Mouse (Mus musculus) heart, postnatal 36 days (tissue): ENCODE data around the gene Elmo1. TPM values are rescaled to one million over a fixed set of nuclear protein-coding genes. Genes with fewer than 3 reads are reported as not detected.

Experiments used
- DNase-seq, 2 experiments: peaks; one replicate each; pipeline ENCODE4 v3.0.0; 2021 to 2022
- intact Hi-C: fragments of 180-260 bp; cut with DNase I; formaldehyde crosslinking; loops from one replicate; pipeline ENCODE4 v1.15.1; 2025
- total RNA-seq, 2 experiments: library from RNA; stranded (reverse); gene quantifications; 2 replicates each; pipeline ENCODE4 v1.2.3; 2021

Elmo1 gene
- total RNA-seq, 2 experiments from 2014 or later, result 8.5 to 11.2 TPM

DNA sequence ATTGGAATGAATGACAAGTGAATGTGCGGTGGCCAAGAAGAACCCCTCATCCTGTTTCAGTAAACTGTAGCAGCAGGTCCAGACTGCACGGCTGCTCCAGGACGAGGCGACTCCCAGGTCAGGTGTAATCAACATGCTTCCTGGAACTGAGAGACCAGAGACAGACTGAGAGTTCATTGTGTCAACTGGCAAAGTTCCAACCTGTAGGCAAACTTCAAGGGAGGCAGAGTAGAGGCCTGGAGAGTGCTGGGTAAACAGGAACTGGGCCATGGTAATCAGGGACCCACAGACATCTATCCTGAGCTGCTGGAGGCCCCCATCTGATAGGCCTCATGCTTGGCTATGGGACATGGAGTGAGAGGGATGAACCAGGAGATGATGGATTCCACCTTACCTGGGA is 57.3 kb downstream of the Elmo1 start:
- intact Hi-C loops, result no loop called here
- DNase-seq, result no peak

DNA sequence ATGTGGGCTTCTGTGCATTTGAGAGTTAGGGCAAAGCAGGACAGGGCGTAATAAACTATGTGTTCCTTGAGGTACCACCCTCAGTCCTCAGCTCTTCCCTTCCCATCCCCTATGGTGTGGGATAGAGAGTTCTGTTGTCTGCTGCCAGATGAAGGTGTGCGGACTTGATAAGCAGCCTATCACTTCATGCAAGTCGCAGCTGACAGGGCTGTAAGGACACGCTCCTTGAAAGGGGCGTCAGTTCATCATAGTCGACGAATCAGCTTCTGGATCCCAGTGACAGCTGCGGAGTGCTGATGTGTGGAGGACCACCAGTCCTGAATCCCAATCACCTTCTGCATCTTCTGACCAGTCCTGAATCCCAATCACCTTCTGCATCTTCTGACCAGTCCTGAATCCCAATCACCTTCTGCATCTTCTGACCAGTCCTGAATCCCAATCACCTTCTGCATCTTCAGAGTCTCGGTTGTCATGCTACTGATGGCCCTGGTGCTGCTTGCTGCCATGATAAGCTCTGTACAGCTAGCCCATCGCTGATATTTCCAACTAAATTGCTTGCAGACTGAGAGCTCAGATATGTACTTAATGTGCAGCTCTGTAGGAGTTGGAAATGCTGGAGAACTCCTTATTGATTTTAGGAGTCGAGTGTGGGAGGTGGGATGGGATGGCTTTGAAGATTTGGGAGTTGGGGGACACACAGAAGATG is 59.9 kb downstream of the Elmo1 start:
- intact Hi-C loops, result no loop called here
- no peak for DNase-seq

- intact Hi-C loops, result no loop called here
- DNase-seq, result no peak
These were observed 61.0 kb downstream of the Elmo1 start for GRCm38 (mm10) chr13:20151302-20151978.

DNA sequence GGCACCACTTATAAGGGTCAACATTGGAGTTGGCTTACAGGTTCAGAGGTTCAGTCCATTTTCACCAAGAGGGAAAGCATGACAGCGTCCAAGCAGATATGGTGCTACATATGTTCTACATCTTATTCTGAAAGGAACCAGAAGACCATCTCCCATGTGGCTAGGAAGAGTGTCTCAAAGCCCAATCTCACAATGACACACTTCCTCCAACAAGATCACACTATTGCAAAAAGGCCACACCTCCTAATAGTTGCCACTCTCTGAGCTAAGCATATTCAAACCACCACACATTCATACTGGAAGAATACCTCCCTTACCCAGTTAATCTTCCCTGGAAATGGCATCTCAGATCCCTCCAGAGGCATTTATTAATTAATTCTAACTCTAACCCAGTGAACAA is 66.7 kb downstream of the Elmo1 start:
- intact Hi-C loops, result no loop called here
- DNase-seq, result no peak

DNA sequence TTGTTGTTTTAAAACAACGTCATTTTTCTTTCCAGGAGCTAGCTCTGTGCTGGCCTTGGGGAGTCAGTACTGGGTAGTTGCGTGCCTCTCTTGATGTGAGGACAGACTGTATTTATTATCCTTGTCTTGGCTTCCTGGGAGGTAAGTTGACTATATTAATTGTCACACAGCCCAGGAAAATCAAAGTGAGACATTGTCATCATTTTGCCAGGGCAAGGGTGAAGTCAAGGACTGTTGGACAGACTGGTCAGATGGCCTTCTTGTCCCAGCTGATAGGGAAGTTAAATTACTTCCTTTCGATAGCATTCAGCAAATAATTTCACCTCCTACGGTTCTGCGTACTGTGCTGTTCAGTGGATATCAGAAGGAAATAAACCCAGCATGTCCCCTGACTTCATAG is 67.1 kb downstream of the Elmo1 start:
- no peak for DNase-seq
- intact Hi-C loops, result no loop called here

GRCm38 (mm10) chr13:20163339-20163954 is 73.1 kb downstream of the Elmo1 start:
- DNase-seq, result no peak
- intact Hi-C loops, result no loop called here

GRCm38 (mm10) chr13:20164837-20165236 is 74.4 kb downstream of the Elmo1 start:
- intact Hi-C loops, result no loop called here
- DNase-seq, result no peak

GRCm38 (mm10) chr13:20173987-20174654 is 83.7 kb downstream of the Elmo1 start:
- intact Hi-C loops, result loop anchor here (2.0 kb wide), 1 partner anchor 83 kb away; the partner anchor contains the start of gene Elmo1
- peak; percentile 51 to 53 for DNase-seq

DNA sequence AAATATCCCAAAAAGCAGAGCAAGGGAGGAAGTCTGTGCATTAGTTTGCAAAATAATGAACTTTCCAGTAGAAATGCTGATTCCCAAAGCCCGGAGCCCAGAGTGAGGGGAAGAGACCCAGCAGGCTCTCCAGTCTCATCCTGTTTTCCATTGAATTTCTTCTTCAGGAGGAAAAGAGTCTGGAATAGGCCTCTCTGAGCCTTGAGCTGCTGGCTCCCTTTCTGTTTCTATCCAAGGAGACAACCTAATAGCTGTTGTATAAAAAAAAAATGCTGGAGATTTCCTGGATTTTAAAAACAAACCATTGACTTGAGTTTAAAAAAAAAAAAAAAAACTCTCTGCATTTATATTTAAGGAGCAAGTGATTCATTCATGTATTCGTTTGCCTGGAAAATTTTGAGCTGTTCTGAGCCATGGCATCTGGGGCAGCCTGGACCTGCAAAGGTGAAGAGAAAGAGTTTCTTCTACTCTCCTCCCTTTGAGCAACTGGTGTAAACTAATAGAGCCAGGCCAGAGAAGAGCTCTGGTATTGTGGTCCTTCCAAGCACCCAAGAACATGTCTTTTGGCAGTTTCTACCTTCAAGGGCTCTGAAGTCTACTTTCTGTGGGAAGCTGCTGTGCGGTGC is 84.4 kb downstream of the Elmo1 start:
- no peak for DNase-seq
- intact Hi-C loops, result loop anchor here (2.0 kb wide), 1 partner anchor 84 kb away; the partner anchor contains the start of gene Elmo1

GRCm38 (mm10) chr13:20180738-20181137 is 90.3 kb downstream of the Elmo1 start:
- DNase-seq, result no peak
- intact Hi-C loops, result loop anchor here (1.0 to 5.0 kb wide), 4 partner anchors 50 to 87 kb away; no protein-coding TSS in a partner anchor

DNA sequence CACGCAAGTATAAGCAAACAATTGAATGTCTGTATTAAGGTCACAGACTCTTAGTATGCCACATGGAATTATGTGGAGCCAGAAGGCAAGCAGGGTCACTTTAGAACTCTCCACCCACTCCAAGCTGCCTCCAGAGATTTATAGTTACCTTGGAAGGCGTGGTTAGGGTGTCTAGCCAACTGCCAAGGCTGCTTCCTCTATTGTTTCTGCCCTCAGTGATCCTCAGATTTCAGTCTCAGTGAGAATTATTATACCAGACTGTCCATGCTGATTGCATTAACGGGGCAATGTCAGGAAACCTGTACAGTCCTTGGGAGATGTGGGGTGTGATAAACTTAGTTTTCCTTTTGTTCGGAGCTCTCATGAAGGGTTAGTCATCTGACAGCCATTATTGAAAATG is 90.9 kb downstream of the Elmo1 start:
- DNase-seq, result no peak
- intact Hi-C loops, result loop anchor here (1.0 to 5.0 kb wide), 4 partner anchors 51 to 88 kb away; no protein-coding TSS in a partner anchor

DNA sequence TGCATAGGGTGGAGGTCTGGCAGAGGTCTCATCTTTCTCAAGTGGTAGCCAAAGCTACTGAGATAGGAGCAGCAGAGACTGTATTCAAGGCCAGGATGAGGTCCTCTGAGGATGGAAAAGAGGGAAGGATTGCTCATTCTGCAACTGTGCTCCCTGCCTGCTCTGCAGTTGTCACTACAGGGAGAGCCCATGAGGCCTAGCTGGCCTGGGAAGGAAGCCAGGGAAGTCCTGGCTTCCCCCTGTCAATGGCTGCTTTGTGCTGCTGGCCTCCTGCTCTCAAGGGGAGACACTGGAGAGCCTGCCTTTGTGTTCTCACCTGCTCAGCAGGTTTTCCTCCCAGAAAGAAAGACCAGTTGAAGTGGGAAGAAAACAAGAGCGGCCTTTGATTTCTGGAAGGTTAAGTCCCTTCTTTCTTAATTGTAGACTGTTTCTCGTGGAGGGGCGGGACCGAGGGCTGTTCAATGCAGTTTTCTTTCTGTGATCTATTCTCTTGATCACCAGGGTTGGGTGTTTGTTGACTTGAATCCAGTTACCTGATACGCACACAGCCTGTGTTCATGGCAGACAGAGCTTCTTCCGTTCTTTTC is 91.9 kb downstream of the Elmo1 start:
- DNase-seq, result peak in 1 of 2 experiments; percentile 47
- intact Hi-C loops, result loop anchor here (5.0 kb wide), 2 partner anchors 50 to 75 kb away; no protein-coding TSS in a partner anchor

- intact Hi-C loops, result loop anchor here (1.0 to 5.0 kb wide), 3 partner anchors 49 to 93 kb away; partner anchors contain the start of gene Elmo1
- no peak for DNase-seq
These were observed 93.3 kb downstream of the Elmo1 start for GRCm38 (mm10) chr13:20183512-20184238.

DNA sequence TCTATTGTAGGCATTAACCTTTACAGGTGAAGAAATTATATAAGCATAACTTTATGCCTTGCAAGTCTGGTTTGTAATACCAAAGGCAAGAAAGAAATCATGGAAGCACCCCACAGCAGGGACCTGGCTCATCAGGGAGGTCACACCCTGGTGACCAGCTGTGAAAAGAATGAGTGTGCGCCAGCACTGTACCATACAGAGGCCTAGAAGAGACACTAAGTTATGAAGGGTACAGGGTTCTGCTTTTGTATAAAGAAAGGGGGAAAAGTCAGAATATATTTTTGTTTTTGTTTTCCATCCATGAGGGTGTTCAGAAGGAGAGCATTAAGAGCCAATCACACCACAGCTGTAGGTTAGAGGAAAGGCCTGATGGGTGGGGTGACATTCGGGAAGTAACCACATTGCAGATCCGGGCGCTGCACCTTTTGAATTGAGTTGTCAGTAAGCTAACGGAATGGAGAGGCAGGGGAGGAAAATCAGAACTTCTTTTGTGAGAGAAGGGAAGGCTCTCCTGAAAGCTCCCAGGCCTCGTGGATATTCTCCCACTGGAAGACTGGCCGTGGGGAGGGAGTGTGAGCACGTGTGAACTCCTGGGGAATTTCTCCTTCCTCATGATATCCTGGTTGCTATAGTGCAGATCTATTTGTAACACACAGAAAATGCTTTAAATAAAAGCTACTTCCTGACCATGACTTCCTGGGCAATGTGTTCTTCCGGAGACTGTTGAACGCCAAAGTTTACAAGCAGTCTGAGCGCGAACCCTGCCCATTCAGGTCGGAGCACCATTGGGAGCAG is 94.0 kb downstream of the Elmo1 start:
- DNase-seq, result no peak
- intact Hi-C loops, result loop anchor here (1.0 to 5.0 kb wide), 4 partner anchors 48 to 147 kb away; partner anchors contain the start of gene Elmo1

DNA sequence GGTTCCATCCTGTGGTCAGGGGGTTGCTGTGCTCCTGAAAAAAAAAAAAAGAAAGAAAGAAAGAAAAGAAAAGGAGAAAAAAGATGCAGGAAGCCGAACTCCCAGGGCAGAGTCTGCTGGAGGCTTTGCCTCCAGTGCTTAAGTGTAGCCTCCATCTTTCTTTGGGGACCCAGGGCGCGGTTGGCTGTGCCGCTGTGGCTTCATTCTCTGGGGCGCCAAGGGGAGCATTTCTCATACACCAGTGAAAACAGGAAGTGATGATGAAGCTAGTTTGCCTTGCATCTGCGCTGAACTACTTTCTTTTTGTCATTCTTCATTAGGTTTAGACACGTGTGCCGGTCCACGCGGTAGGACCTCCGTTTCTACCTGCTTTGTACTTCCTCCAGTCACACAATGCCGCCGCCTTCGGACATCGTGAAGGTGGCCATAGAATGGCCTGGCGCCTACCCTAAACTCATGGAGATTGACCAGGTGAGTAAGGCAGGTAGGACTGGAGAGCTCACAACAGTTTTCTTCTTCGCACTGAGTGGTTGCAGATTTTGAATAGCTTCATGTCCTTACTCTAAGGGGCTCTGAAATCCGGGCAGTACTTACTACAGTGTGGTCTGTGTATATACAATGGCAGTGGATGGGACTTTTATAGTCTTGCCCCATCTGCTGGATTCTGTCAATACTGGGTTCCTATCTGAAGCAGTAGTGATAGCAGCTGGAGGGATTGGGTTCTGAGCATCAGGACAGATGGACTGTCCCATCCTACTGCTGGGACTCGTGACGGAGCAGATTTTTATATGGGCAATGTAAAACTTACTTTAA is 94.8 kb downstream of the Elmo1 start:
- DNase-seq, result no peak
- intact Hi-C loops, result loop anchor here (5.0 kb wide), 1 partner anchor 148 kb away; no protein-coding TSS in a partner anchor

DNA sequence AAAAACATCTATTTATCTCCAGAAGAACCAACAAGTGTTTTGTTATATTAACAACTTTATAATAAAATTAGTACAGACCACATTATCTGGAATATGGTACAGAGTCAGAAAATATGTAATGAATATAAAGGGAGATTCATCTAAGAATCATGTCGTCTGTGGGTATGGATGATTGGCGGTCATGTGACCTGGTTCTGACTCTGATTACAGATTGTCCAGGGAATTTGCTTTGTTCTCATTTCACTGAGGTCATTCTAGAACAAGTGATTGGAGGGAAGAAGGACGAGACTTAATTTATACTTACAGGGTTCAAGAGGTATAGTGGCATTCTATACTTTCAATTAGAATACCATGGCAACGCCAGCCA is 95.4 kb downstream of the Elmo1 start:
- intact Hi-C loops, result loop anchor here (5.0 kb wide), 1 partner anchor 149 kb away; no protein-coding TSS in a partner anchor

DNA sequence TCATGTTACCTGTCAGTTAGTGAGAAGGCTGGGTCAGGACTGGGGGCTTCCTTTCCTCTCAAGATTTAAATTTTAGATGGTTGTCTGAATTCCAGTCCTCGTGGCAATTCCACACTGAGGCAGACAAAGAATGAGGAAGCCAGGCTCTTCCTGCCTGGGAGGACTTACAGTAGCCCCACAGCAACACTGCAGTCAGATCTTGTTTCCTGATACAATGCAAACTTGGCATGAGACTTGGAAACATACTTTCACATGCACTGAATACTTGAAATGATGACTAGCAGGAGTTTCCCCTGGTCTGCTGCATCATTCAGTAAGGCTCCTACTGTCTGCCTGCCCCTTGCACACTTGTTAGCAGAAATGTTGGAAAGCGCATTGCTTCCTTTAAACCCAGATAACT is 97.3 kb downstream of the Elmo1 start:
- intact Hi-C loops, result loop anchor here (5.0 kb wide), 1 partner anchor 150 kb away; no protein-coding TSS in a partner anchor

More for the DNA sequence above, 95.4 kb downstream of the Elmo1 start:
- DNase-seq, result no peak

More for the DNA sequence above, 97.3 kb downstream of the Elmo1 start:
- no peak for DNase-seq
